Mouse (Mus musculus): ENCODE data around the gene Kiz. TPM values are rescaled to one million over a fixed set of nuclear protein-coding genes. Genes with fewer than 3 reads are reported as not detected.

The Kiz gene
- polyA plus RNA-seq, 1 experiment from 2014 or later, result 23.9 TPM

DNA sequence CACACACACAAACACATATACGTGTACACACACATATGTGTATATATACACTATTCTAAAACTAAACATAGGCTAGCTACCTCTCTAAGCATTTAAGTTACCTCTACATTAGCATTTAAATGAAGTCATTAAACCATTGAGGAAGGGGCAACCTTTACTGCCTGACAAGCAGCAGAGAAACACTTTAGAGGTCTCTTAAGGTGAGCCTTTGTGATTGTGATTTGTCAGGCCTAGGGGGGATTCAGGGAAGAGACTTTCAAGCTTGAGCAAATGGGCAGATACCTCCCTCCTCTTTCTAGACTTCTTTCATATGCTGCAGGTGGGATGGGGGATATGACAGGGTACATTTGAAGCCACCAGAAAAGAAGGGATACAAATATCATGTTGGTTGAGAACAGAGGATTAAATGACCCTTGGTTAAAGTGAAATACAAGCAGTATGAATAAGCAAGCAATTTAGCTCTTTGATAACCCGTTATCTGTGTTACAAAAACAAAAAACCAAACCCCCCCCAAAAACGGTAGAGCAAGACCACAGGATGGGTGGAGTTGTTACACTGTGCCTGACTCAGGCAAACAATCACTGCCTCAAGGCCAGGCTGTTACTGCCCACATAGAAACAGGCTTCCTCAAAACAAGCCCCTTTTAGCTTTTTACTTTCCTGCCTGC is 155.9 kb downstream of the Kiz start:
- Histone ChIP-seq H3K27ac (peak overlapping the region; percentile 95), H3K36me3 (peaks cover 15% of the 10 kb centered on the region; the same call in 1 of the 2 replicates), H3K4me1 (replicated peaks) (peaks cover 19% of the 10 kb centered on the region), H3K27me3 (ENCODE audit: insufficient read depth, poor library complexity, severe bottlenecking) (no peaks in the 10 kb centered on the region), H3K9me3 (no peaks in the 10 kb centered on the region), H3K4me3 (peak overlapping the region; percentile 66)
- no peak for DNase-seq (ENCODE audit: low spot score)
- 84% methylated on average over 3 of the region's 3 CpGs for WGBS

DNA sequence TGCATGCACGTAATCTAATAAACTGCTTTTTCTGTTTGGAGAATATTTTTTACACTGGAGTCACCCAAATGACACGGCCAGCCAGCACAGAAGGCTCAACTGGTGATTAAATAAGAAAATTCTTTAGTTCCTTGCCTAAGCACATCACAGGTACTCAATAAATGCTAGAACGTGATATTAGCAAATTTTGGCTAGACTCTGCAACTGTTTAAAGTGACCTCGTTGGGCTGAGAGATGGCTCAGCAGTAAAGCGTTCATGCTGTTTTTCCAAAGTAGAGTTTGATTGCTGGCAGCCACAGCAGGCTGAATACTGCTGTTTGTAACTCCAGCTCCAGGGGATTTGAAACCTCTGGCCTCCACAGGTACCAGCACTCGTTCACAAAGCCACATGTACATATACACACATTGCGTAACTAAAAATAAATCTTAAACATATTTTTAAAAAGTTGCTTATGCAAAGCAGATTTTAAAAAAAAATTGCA is 156.5 kb downstream of the Kiz start:
- H3K4me1 ChIP-seq (replicated peaks), result peaks cover 19% of the 10 kb centered on the region
- no peak for DNase-seq (ENCODE audit: low spot score)
- peak overlapping the region; percentile 66 for H3K4me3 ChIP-seq
- H3K27ac ChIP-seq, result peak overlapping the region; percentile 95
- peaks cover 15% of the 10 kb centered on the region; the same call in 1 of the 2 replicates for H3K36me3 ChIP-seq
- WGBS, result 61% methylated on average over 7 of the region's 7 CpGs
- no peaks in the 10 kb centered on the region for H3K9me3 ChIP-seq
- H3K27me3 ChIP-seq (ENCODE audit: insufficient read depth, poor library complexity, severe bottlenecking), result no peaks in the 10 kb centered on the region

DNA sequence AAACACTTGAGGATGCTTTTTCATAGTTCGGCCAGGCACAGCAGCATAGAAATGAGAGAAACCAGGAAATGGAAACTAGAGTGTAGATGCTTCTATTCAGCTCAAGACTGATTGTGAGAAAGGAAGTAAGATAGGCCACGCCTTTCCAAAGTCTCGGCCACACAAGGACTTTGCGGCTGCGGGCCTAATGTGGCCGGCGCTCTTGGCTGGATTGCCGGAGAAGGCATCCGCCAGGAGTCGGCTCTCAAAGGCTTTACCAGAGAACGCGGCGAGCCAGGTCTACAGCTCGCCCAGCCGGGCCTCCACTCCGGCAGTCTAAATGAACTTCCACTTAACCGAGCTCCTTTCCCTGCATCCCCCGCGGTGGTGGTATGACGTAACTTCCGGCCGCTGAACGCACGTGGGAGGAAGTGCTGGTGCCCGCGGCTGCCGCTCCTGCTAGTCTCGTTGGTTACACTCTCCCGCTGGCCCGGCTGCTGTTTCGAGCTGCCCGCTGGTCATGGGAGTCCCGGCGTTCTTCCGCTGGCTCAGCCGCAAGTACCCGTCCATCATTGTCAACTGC is 157.0 kb downstream of the Kiz start, which contains the start of gene Xrn2:
Xrn2 (plus strand) TSS at position 374 of the 562 bp plus-strand sequence.
- Histone ChIP-seq H3K27ac (peak within 1 kb of the TSS; percentile 95), H3K9me3 (no peaks in the 10 kb centered on the region), H3K4me1 (replicated peaks) (peaks cover 19% of the 10 kb centered on the region), H3K27me3 (ENCODE audit: insufficient read depth, poor library complexity, severe bottlenecking) (no peaks in the 10 kb centered on the region), H3K36me3 (peaks cover 15% of the 10 kb centered on the region; the same call in 1 of the 2 replicates), H3K4me3 (peak within 1 kb of the TSS; percentile 66)
- DNase-seq (ENCODE audit: low spot score), result peak; percentile 98
- under 1% methylated on average over 37 of the region's 37 CpGs for WGBS

DNA sequence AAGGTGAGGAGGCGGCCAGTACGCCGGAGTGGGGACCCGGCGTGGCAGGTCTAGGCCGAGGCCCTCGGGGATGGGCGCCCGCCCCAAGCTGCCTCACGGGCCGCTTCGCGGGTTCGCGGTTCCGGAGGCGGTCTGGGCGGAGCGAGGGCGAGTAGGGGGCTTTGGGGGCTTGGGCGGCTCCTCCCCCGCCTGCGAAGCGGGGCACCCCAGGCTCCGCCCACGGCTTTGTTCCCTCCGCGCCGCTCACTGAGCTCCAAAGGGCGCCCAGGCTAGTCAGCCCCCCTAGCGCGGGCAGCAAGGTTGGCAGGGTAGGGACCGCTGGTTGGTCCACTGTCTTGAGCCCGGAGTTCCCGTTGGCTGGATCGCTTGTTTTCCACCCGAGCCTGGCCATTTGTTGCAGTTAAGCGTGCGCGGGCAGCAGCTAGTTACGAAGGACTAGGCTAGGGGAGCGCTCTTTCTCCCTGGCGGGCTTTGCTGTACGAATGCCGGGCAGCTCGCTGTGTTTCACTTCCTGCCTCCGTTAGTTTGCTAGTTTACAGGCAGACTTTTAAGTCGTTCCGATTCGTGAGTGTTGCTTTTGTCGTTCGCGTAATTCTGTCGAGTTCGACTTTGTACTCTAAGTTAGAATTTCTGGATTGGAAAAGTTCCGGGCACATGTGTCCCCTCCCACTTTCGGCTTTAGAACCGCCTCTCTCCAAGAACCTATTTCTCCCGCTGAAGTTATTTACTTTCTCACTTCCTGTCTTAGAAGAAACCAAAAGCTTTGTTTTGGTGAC is 157.7 kb downstream of the Kiz start:
- H3K27ac ChIP-seq, result peak overlapping the region; percentile 95
- H3K4me1 ChIP-seq (replicated peaks), result peaks cover 19% of the 10 kb centered on the region
- H3K9me3 ChIP-seq, result no peaks in the 10 kb centered on the region
- peak; percentile 90 for DNase-seq (ENCODE audit: low spot score)
- no peaks in the 10 kb centered on the region for H3K27me3 ChIP-seq (ENCODE audit: insufficient read depth, poor library complexity, severe bottlenecking)
- peaks cover 12% of the 10 kb centered on the region; the same call in 1 of the 2 replicates for H3K36me3 ChIP-seq
- under 1% methylated on average over 59 of the region's 59 CpGs for WGBS
- peak overlapping the region; percentile 66 for H3K4me3 ChIP-seq

DNA sequence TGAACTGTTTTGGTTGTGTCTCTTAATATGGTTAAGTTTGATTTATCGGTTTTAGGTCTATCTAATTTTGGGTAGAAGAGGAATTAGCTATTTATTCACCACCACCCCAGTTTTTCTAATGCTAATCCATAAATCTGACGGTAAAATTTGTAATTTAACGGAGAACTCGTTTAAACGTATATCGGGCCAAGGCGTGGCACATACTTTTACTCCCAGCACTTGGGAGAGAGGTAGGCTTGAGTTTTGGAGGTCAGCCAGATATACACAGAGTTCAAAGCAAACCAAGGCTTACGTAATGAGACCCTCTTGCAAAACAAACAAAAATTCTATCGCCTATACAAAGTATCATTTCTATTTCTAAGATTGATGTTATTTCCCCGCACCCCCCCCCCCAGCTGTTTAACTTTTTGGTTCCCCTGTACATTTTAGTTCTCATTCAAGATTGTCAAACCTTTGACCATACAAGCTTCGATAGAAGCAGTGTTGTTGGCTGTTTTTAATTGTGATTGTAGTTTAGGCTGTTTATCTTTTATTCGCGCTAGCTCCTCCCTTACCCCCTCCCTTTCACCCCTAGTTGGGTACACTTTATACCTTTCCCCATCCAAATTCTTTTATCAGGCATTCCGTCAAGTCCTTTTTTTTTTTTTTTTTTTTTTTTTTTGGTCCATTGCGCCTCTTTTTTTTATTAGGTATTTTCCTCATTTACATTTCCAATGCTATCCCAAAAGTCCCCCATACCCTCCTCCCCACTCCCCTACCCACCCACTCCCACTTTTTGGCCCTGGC is 158.6 kb downstream of the Kiz start:
- Histone ChIP-seq H3K27me3 (ENCODE audit: insufficient read depth, poor library complexity, severe bottlenecking) (no peaks in the 10 kb centered on the region), H3K4me1 (replicated peaks) (peaks cover 19% of the 10 kb centered on the region), H3K4me3 (peak overlapping the region; percentile 66), H3K27ac (peak overlapping the region; percentile 95), H3K9me3 (no peaks in the 10 kb centered on the region), H3K36me3 (peaks cover 12% of the 10 kb centered on the region; the same call in 1 of the 2 replicates)
- no peak for DNase-seq (ENCODE audit: low spot score)
- WGBS, result 39% methylated on average over 15 of the region's 15 CpGs

Other genes with a start within 250 kb of the Kiz start
- gene Xrn2, start 157.1 kb downstream of the Kiz start, polyA plus RNA-seq (2016; fragmentation: Nextera tagmentation; extraction: Ambion mirVana), result 65.7 and 81.2 TPM in 2 replicates
- gene Nkx2-4, start 229.6 kb downstream of the Kiz start, polyA plus RNA-seq (2016; fragmentation: Nextera tagmentation; extraction: Ambion mirVana), result 0.17 TPM in 1 of 2 replicates, not detected in the other